Mouse (Mus musculus): ENCODE data around the gene Poc1a.

Poc1a gene

GRCm38 (mm10) chr9:106280808-106281544 is at the start of gene Poc1a:
Gene Poc1a (plus strand): TSS chr9:106281061.
- peak; percentile 94 for DNase-seq (ENCODE audit: low spot score)

- DNase-seq (ENCODE audit: low spot score), result no peak
Observed at GRCm38 (mm10) chr9:106231220-106231619, 49.6 kb upstream of the Poc1a start.

DNA sequence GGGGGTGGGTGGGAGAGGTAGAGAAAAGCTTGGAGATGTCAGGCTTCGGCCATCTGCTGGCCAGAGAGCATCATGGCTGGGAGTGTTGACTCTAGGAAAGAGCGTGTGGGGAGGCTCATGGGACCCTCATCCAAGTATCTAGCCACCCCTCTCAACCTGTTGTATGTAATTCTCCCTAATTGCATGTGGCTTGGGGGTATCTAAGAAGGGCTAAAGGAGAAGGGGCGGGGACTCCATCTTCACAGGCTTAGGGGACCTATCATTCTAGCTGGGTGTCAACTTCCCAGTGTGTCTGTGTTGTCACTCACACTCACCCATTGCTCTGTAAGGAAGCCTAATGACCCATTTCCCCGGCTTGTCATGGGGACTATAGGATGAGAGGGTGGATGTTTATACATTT is 49.0 kb upstream of the Poc1a start:
- DNase-seq (ENCODE audit: low spot score), result no peak

DNA sequence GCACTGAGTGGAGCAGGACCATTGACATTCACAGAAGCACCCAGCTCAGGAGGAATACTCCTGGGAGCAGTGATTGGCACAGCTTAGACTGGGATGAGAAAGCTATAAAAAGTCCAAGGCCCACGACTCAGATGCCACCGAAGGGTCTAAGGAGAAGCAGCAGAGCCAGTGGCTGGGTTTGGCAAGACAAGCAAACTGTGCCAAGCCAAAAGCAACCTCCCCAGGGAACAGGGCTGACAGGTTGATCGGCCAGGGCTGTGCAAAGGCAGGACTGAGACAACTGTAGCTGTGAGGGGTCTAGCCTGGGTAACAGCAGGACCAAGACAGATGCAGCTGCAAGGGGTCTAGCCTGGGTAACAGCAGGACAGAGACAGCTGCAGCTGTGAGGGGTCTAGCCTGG is 47.9 kb upstream of the Poc1a start:
- DNase-seq (ENCODE audit: low spot score), result no peak

DNA sequence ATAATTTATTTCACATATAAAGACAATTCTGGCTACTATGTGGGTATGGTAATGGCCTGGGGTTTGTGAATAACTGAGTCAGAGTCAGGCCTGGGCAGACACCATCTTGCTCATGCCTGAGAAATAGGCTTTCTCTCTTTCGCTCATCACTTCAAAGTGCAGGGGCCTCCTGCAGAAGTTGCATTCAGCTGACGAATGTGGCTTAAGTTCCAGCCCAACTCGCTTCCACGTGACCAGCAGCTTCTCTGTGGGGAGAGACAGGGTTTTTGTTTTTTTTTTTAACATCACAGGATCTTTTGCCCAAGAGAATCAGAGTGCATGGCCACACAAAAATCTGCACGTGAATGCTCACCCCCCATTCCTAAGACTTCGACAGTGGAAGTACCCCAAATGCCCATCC is 46.9 kb upstream of the Poc1a start:
- no peak for DNase-seq (ENCODE audit: low spot score)

GRCm38 (mm10) chr9:106235194-106235830 is 45.5 kb upstream of the Poc1a start:
- no peak for DNase-seq (ENCODE audit: low spot score)

DNA sequence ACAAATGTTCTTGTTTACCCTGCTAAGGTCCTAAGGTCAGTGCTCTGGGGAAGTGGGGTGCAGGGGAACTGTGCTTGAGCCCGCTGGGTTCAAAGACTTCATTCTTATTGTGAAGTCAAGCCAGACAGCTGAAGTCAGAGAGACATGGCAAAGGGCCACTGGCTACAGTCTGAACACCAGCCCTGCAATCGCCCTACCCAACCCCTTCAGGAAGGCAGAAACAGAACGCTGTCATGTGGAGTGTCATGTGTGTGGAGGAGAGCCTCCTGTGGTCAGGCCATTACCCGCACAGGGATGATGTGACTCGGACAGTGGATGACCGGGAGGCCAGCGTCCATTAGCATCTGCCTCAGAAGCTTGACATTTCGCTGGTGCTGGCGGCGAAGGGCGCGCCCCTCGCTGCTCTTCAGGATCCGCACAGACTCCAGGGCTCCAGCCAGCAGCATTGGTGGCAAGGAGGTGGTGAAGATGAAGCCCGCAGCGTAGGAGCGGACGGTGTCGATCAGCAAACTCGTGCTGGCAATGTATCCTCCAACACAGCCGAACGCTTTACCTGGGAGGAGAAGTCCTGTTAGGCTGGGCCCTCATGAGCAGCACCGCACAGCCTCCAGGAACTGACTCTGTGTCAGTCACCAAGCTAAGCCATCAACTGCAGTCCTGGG is 44.6 kb upstream of the Poc1a start:
- no peak for DNase-seq (ENCODE audit: low spot score)

DNA sequence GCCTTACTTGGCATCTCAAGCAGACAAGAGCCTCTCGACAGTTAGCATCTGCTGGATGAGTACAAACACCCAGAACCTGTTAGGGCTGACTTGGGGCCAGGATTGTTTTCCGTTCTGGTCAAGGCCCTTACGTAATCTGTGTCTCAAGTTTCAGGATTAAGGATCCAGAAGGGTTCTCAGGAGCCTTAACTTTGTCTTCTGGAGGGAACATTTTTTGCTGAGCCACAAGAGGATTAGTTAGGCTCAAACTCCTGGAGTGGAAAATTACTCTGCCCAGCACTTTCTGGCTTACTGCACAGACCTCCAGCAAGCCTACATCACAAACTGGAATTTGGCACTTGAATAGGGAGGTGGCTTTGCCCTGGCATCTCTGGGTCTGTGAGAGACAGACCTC is 44.0 kb upstream of the Poc1a start:
- DNase-seq (ENCODE audit: low spot score), result no peak

- DNase-seq (ENCODE audit: low spot score), result no peak
Observed at GRCm38 (mm10) chr9:106237401-106237800, 43.5 kb upstream of the Poc1a start.

DNA sequence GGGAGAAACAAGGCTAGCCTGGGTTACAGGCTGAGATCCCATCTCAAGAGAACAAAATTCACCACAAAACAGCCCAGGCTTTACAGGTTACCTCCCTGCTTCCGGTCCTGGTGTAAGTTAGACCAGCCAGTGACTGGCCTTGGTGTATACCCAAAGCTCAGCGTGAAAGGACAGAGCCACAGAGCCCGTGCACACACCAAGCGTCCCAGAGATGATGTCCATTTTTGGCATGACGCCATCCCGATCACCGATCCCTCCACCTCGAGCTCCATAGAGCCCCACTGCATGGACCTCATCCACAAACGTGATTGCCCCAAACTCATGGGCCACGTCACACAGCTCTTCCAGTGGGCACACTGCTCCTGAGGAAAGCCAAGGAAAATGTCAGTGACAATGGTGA is 43.0 kb upstream of the Poc1a start:
- no peak for DNase-seq (ENCODE audit: low spot score)

- DNase-seq (ENCODE audit: low spot score), result no peak
Observed at GRCm38 (mm10) chr9:106241541-106242164, 39.2 kb upstream of the Poc1a start.

GRCm38 (mm10) chr9:106242813-106243488 is 37.9 kb upstream of the Poc1a start:
- peak; percentile 88 for DNase-seq (ENCODE audit: low spot score)

GRCm38 (mm10) chr9:106249550-106249949 is 31.3 kb upstream of the Poc1a start:
- no peak for DNase-seq (ENCODE audit: low spot score)

GRCm38 (mm10) chr9:106250245-106250644 is 30.6 kb upstream of the Poc1a start:
- no peak for DNase-seq (ENCODE audit: low spot score)

DNA sequence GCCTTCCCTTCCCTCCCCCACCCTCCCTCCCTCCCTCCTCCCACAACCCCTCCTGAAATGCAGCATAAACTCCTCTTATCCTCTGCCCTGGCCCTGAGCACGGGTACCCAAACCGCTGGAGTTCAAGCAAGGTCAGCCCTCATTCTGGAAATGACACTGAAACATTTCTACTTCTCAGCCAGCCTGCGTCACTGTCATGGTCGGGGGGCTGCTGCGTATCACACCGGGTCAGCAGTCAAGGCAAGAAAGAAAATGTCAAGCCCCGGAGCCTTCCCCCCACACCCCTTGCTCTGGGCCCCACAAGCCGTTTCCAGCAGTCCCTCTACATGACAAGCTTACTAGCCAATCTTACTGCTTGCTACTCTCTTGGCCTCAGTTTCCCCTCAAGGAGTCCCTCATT is 29.8 kb upstream of the Poc1a start:
- DNase-seq (ENCODE audit: low spot score), result no peak

GRCm38 (mm10) chr9:106254001-106254400 is 26.9 kb upstream of the Poc1a start:
- DNase-seq (ENCODE audit: low spot score), result no peak

DNA sequence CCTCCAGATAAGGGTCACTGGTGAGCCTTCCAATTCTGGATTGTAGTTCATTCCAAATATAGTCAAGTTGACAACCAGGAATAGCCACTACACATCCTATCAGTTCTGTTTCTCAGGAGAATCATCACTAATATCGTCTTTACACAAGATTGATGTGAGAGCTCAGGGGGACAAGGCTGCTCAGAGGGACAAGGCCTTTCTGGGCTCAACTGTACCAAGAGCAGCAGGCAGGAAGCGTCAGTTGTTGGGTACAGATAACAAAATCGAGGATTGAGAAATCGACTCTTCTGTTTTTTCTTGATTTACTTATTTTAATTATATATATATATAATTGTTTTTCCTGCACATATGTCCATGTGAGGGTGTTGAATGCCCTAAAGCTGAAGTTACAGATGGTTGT is 22.4 kb upstream of the Poc1a start:
- DNase-seq (ENCODE audit: low spot score), result no peak

- DNase-seq (ENCODE audit: low spot score), result no peak
Observed at GRCm38 (mm10) chr9:106258990-106259389, 21.9 kb upstream of the Poc1a start.

GRCm38 (mm10) chr9:106261058-106261457 is 19.8 kb upstream of the Poc1a start:
- no peak for DNase-seq (ENCODE audit: low spot score)

GRCm38 (mm10) chr9:106261491-106261890 is 19.4 kb upstream of the Poc1a start:
- no peak for DNase-seq (ENCODE audit: low spot score)

GRCm38 (mm10) chr9:106262075-106262474 is 18.8 kb upstream of the Poc1a start:
- no peak for DNase-seq (ENCODE audit: low spot score)

- no peak for DNase-seq (ENCODE audit: low spot score)
Observed at GRCm38 (mm10) chr9:106263381-106263924, 17.4 kb upstream of the Poc1a start.

Measured in MN1 (cell line).